Mouse (Mus musculus): ENCODE results near the gene Ephb1. TPM values are rescaled to one million over a fixed set of nuclear protein-coding genes. Genes with fewer than 3 reads are reported as not detected.

The Ephb1 gene
- total and polyA plus RNA-seq, 2 experiments from 2014 or later, result 34.9 to 48.6 TPM

GRCm38 (mm10) chr9:102107213-102107612, 247.3 kb downstream of the Ephb1 start:
- no peak overlapping the region for H3K4me3 ChIP-seq (ENCODE audit: low read depth, low read length)
- H3K36me3 ChIP-seq (ENCODE audit: insufficient read depth), result no peaks in the 10 kb centered on the region
- no peak overlapping the region for H3K27ac ChIP-seq (ENCODE audit: low read depth, low read length)
- H3K27me3 ChIP-seq (ENCODE audit: insufficient read depth, low read length), result no peaks in the 10 kb centered on the region
- DNase-seq, result no peak
- H3K9ac ChIP-seq, result no peak overlapping the region
- no peak overlapping the region for H3K4me2 ChIP-seq (ENCODE audit: low read depth)
- no peak for ATAC-seq
- no peak for TF ChIP-seq CTCF (IDR thresholded peaks at IDR 0.05; ENCODE audit: low read depth)
- WGBS, result 50% methylated on average over 2 of the region's 2 CpGs
- H3K9me3 ChIP-seq (ENCODE audit: low read length), result no peaks in the 10 kb centered on the region
- no peaks in the 10 kb centered on the region; the same call in 1 of the 2 replicates for H3K4me1 ChIP-seq (ENCODE audit: insufficient read depth)

- Histone ChIP-seq H3K36me3 (ENCODE audit: insufficient read depth) (no peaks in the 10 kb centered on the region), H3K4me1 (ENCODE audit: insufficient read depth) (no peaks in the 10 kb centered on the region), H3K27ac (ENCODE audit: low read depth, low read length) (no peak overlapping the region), H3K27me3 (ENCODE audit: insufficient read depth, low read length) (no peaks in the 10 kb centered on the region), H3K9me3 (ENCODE audit: low read length) (peaks cover 5% of the 10 kb centered on the region; the same call in 1 of the 2 replicates), H3K4me3 (ENCODE audit: low read depth, low read length) (no peak overlapping the region), H3K9ac (no peak overlapping the region), H3K4me2 (ENCODE audit: low read depth) (no peak overlapping the region)
- no peak for TF ChIP-seq CTCF (IDR thresholded peaks at IDR 0.05; ENCODE audit: low read depth)
- no peak for ATAC-seq
- DNase-seq, result no peak
- 31% methylated on average over 7 of the region's 7 CpGs for WGBS
Observed at GRCm38 (mm10) chr9:102096825-102097224, 257.7 kb downstream of the Ephb1 start.

GRCm38 (mm10) chr9:102088598-102088997, 265.9 kb downstream of the Ephb1 start:
- no peak for TF ChIP-seq CTCF (IDR thresholded peaks at IDR 0.05; ENCODE audit: low read depth)
- Histone ChIP-seq H3K9me3 (ENCODE audit: low read length) (no peaks in the 10 kb centered on the region), H3K4me2 (ENCODE audit: low read depth) (no peak overlapping the region), H3K9ac (no peak overlapping the region), H3K4me1 (ENCODE audit: insufficient read depth) (no peaks in the 10 kb centered on the region), H3K4me3 (ENCODE audit: low read depth, low read length) (no peak overlapping the region), H3K36me3 (ENCODE audit: insufficient read depth) (no peaks in the 10 kb centered on the region), H3K27me3 (ENCODE audit: insufficient read depth, low read length) (no peaks in the 10 kb centered on the region), H3K27ac (ENCODE audit: low read depth, low read length) (no peak overlapping the region)
- WGBS, result 92% methylated on average over 5 of the region's 5 CpGs
- no peak for DNase-seq
- no peak for ATAC-seq

- no peaks in the 10 kb centered on the region for H3K27me3 ChIP-seq (ENCODE audit: insufficient read depth, low read length)
- DNase-seq (no peak), ATAC-seq (no peak)
- no peak overlapping the region for H3K4me2 ChIP-seq (ENCODE audit: low read depth)
- H3K27ac ChIP-seq (ENCODE audit: low read depth, low read length), result no peak overlapping the region
- H3K9me3 ChIP-seq (ENCODE audit: low read length), result no peaks in the 10 kb centered on the region
- 91% methylated on average over 24 of the region's 24 CpGs for WGBS
- no peak overlapping the region for H3K9ac ChIP-seq
- H3K4me3 ChIP-seq (ENCODE audit: low read depth, low read length), result no peak overlapping the region
- no peaks in the 10 kb centered on the region for H3K36me3 ChIP-seq (ENCODE audit: insufficient read depth)
- no peak for TF ChIP-seq CTCF (IDR thresholded peaks at IDR 0.05; ENCODE audit: low read depth)
- no peaks in the 10 kb centered on the region for H3K4me1 ChIP-seq (ENCODE audit: insufficient read depth)
Observed at GRCm38 (mm10) chr9:102086053-102086706, 268.3 kb downstream of the Ephb1 start.

GRCm38 (mm10) chr9:102085477-102085876, 269.0 kb downstream of the Ephb1 start:
- WGBS, result 89% methylated on average over 9 of the region's 9 CpGs
- Histone ChIP-seq H3K36me3 (ENCODE audit: insufficient read depth) (no peaks in the 10 kb centered on the region), H3K9ac (no peak overlapping the region), H3K27ac (ENCODE audit: low read depth, low read length) (no peak overlapping the region), H3K4me1 (ENCODE audit: insufficient read depth) (no peaks in the 10 kb centered on the region), H3K4me3 (ENCODE audit: low read depth, low read length) (no peak overlapping the region), H3K4me2 (ENCODE audit: low read depth) (no peak overlapping the region), H3K27me3 (ENCODE audit: insufficient read depth, low read length) (no peaks in the 10 kb centered on the region), H3K9me3 (ENCODE audit: low read length) (no peaks in the 10 kb centered on the region)
- DNase-seq (no peak), ATAC-seq (no peak)
- TF ChIP-seq CTCF (IDR thresholded peaks at IDR 0.05; ENCODE audit: low read depth), result no peak

- no peaks in the 10 kb centered on the region for H3K4me1 ChIP-seq (ENCODE audit: insufficient read depth)
- H3K9me3 ChIP-seq (ENCODE audit: low read length), result no peaks in the 10 kb centered on the region
- H3K27ac ChIP-seq (ENCODE audit: low read depth, low read length), result no peak overlapping the region
- no peak for DNase-seq
- no peaks in the 10 kb centered on the region for H3K36me3 ChIP-seq (ENCODE audit: insufficient read depth)
- no peaks in the 10 kb centered on the region for H3K27me3 ChIP-seq (ENCODE audit: insufficient read depth, low read length)
- TF ChIP-seq CTCF (IDR thresholded peaks at IDR 0.05; ENCODE audit: low read depth), result no peak
- 76% methylated on average over 5 of the region's 5 CpGs for WGBS
- ATAC-seq, result no peak
- no peak overlapping the region for H3K9ac ChIP-seq
- no peak overlapping the region for H3K4me2 ChIP-seq (ENCODE audit: low read depth)
- H3K4me3 ChIP-seq (ENCODE audit: low read depth, low read length), result no peak overlapping the region
Observed at GRCm38 (mm10) chr9:102080934-102081333, 273.6 kb downstream of the Ephb1 start.

- no peak for ATAC-seq
- TF ChIP-seq CTCF (IDR thresholded peaks at IDR 0.05; ENCODE audit: low read depth), result no peak
- Histone ChIP-seq H3K27me3 (ENCODE audit: insufficient read depth, low read length) (no peaks in the 10 kb centered on the region), H3K9ac (no peak overlapping the region), H3K4me3 (ENCODE audit: low read depth, low read length) (no peak overlapping the region), H3K9me3 (ENCODE audit: low read length) (no peaks in the 10 kb centered on the region), H3K27ac (ENCODE audit: low read depth, low read length) (no peak overlapping the region), H3K4me1 (ENCODE audit: insufficient read depth) (no peaks in the 10 kb centered on the region), H3K36me3 (ENCODE audit: insufficient read depth) (no peaks in the 10 kb centered on the region), H3K4me2 (ENCODE audit: low read depth) (no peak overlapping the region)
- WGBS, result 94% methylated on average over 2 of the region's 2 CpGs
- DNase-seq, result no peak
Observed at GRCm38 (mm10) chr9:102079151-102079550, 275.3 kb downstream of the Ephb1 start.
